ENCODE assay signal across 19 mouse cellular contexts in the genomic region with DNA sequence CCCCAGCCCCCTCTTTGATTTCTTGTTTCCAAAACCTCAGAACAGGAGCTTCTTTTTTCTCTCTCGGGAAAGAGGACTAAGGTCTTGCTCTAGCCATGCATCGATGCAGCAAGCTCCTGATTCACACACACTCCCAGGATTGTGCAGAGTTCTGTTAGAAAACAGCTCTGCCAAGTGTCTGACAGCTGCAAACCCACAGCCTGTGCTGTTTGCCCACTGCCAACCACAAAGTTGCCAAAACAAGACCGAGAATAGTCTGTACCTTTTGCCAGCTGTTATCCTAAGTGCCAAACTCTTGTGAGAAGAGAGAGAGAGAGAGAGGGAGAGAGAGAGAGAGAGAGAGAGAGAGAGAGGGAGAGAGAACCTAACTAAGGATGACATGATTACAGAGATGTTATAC.
DNase-seq lines count a peak whose midpoint lies in the region; ATAC-seq lines count a peak whose summit lies in the region.
"Had no signal": no experiment of that assay in that cellular context is flagged by ENCODE, and none has a peak within 500 bp of the region (broad histone marks: within the 10 kb centered on the region; RNA-seq: fewer than 3 reads in every experiment).

No protein-coding gene starts in this region.

- no peak for ATAC-seq in forebrain, embryonic 14.5 days
- ATAC-seq in forebrain, embryonic 11.5 days (replicated peaks; ENCODE audit: low FRiP score), result no peak

- DNase-seq in forebrain, embryonic 14.5 days (ENCODE audit: low spot score), result peak; percentile 14
- no peak for DNase-seq in forebrain, embryonic 11.5 days (ENCODE audit: low spot score)
- peak; percentile 20 to 35 for DNase-seq in left cerebral cortex, postnatal 14 days (ENCODE audit: low spot score in 2 of 2)
- DNase-seq in left cerebral cortex, postnatal 10 days (ENCODE audit: extremely low spot score in 1 of 2, low spot score in 2 of 2), result no peak
- DNase-seq in brain, adult 2 months (ENCODE audit: low read depth, low spot score), result peak; percentile 69
- peak; percentile 21 for DNase-seq in telencephalon, adult 2 months (ENCODE audit: low read depth, low spot score)
- no peak for DNase-seq in right cerebral cortex, postnatal 36 days (ENCODE audit: low spot score in 2 of 2)
- DNase-seq in heart, adult 18-20 months, result no peak
- DNase-seq: adrenal gland, adult 8-10 months; cerebellum, postnatal 25 days; liver; lung, adult 18-20 months; midbrain, embryonic 14.5 days; right cerebral cortex, postnatal 25 days had no signal

- intact Hi-C loops in left cerebral cortex, postnatal 14 days (cut with DNase I), result no loop called here
- intact Hi-C loops in left cerebral cortex, postnatal 10 days (cut with DNase I), result no loop called here

- H3K4me2 ChIP-seq in forebrain, embryonic 14.5 days (ENCODE audit: low read length), result no peak overlapping the region
- no peak overlapping the region for H3K4me2 ChIP-seq in forebrain, embryonic 11.5 days (ENCODE audit: low read depth, low read length, severe bottlenecking)
- H3K4me2 ChIP-seq: heart, embryonic 11.5 days had no signal

- no peak overlapping the region for H3K27ac ChIP-seq in forebrain, embryonic 14.5 days (ENCODE audit: low read depth, low read length)
- H3K27ac ChIP-seq in forebrain, embryonic 11.5 days (ENCODE audit: low read depth, low read length), result no peak overlapping the region
- H3K27ac ChIP-seq: embryonic facial prominence, embryonic 10.5 days; macrophage had no signal

- no peaks in the 10 kb centered on the region for H3K9me3 ChIP-seq in forebrain, embryonic 14.5 days (replicated peaks; ENCODE audit: control insufficient read depth, low read length)
- H3K9me3 ChIP-seq in forebrain, embryonic 11.5 days (ENCODE audit: control insufficient read depth, low read length), result no peaks in the 10 kb centered on the region
- H3K9me3 ChIP-seq: embryonic facial prominence, embryonic 10.5 days had no signal

- WGBS in forebrain, embryonic 14.5 days, result 76% methylated on average over 3 of the region's 3 CpGs
- WGBS in forebrain, embryonic 11.5 days, result 89% methylated on average over 3 of the region's 3 CpGs

- H3K4me1 ChIP-seq in forebrain, embryonic 14.5 days (ENCODE audit: control insufficient read depth, insufficient read depth, low read length), result no peaks in the 10 kb centered on the region
- no peaks in the 10 kb centered on the region for H3K4me1 ChIP-seq in forebrain, embryonic 11.5 days (replicated peaks; ENCODE audit: control insufficient read depth, insufficient read depth, low read length)
- H3K4me1 ChIP-seq: embryonic facial prominence, embryonic 10.5 days had no signal

- no peaks in the 10 kb centered on the region for H3K36me3 ChIP-seq in forebrain, embryonic 14.5 days (ENCODE audit: control insufficient read depth, insufficient read depth, low read length)
- H3K36me3 ChIP-seq in forebrain, embryonic 11.5 days (ENCODE audit: control insufficient read depth, insufficient read depth, low read length), result no peaks in the 10 kb centered on the region
- H3K36me3 ChIP-seq: embryonic facial prominence, embryonic 10.5 days had no signal

- H3K4me3 ChIP-seq in forebrain, embryonic 14.5 days (ENCODE audit: low read depth, low read length), result no peak overlapping the region
- no peak overlapping the region for H3K4me3 ChIP-seq in forebrain, embryonic 11.5 days (ENCODE audit: low read depth, low read length)
- H3K4me3 ChIP-seq: embryonic facial prominence, embryonic 10.5 days; erythroblast, embryonic 14.5 days; layer of hippocampus, adult 2 months had no signal

- no peak overlapping the region for H3K9ac ChIP-seq in forebrain, embryonic 14.5 days (ENCODE audit: low read length)
- H3K9ac ChIP-seq in forebrain, embryonic 11.5 days (ENCODE audit: low read length), result no peak overlapping the region

- H3K27me3 ChIP-seq in forebrain, embryonic 14.5 days (replicated peaks; ENCODE audit: control insufficient read depth, insufficient read depth, low read length), result no peaks in the 10 kb centered on the region
- no peaks in the 10 kb centered on the region for H3K27me3 ChIP-seq in forebrain, embryonic 11.5 days (ENCODE audit: control insufficient read depth, insufficient read depth, low read length)

Comparison
In these comparisons a context has a peak if more than half of its experiments do, and no peak if none do; other contexts are left out.
1. DNase-seq: peak in forebrain, embryonic 14.5 days (single experiment), left cerebral cortex, postnatal 14 days (2 of 2), brain, adult 2 months (single experiment) and telencephalon, adult 2 months (single experiment); none in forebrain, embryonic 11.5 days (single experiment), left cerebral cortex, postnatal 10 days (0 of 2), right cerebral cortex, postnatal 36 days (0 of 2) and heart, adult 18-20 months (0 of 2).